ENCODE assay signal across 36 mouse cellular contexts in the genomic region with DNA sequence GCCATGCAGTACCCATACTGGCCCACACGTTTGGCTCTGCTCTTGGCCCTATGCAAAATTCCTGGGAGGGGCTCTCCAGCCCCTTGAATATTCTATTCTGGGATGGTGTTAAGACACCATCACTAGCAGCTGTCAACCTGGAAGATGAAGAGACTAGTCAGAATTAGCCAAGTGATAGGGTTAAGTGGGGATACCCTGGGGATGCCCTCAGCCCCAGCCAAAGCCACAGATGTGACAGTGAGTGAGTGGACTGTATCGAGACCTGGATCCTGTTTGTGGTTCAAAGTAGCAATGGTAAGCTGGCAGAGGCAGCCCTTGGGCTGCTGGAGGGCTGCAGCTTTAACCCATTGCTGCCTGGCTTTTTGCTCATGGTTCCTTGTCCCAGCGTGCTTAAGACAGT. TPM values are rescaled to one million over a fixed set of nuclear protein-coding genes. Genes with fewer than 3 reads are reported as not detected.
"Had no signal": no experiment of that assay in that cellular context is flagged by ENCODE, and none has a peak within 500 bp of the region (broad histone marks: within the 10 kb centered on the region; RNA-seq: fewer than 3 reads in every experiment).

No protein-coding gene starts in this region.

- H3K9ac ChIP-seq: heart, embryonic 12.5 days; hindbrain, embryonic 13.5 days; hindbrain, embryonic 15.5 days; kidney, embryonic 15.5 days; limb, embryonic 13.5 days; limb, embryonic 15.5 days; liver, embryonic 12.5 days; liver, embryonic 14.5 days had no signal

- H3K9me3 ChIP-seq: heart, embryonic 12.5 days; hindbrain, embryonic 13.5 days; hindbrain, embryonic 15.5 days; kidney, embryonic 15.5 days; limb, embryonic 13.5 days; limb, embryonic 15.5 days; liver, embryonic 12.5 days had no signal

- H3K4me2 ChIP-seq: heart, embryonic 12.5 days; hindbrain, embryonic 13.5 days; hindbrain, embryonic 15.5 days; kidney, embryonic 15.5 days; limb, embryonic 13.5 days; limb, embryonic 15.5 days; liver, embryonic 12.5 days had no signal

- ATAC-seq: hindbrain, postnatal 0 days; intestine, embryonic 16.5 days; liver, embryonic 12.5 days had no signal

- H3K27ac ChIP-seq: hindbrain, embryonic 13.5 days; hindbrain, embryonic 15.5 days; hindbrain, postnatal 0 days; kidney, embryonic 15.5 days; kidney, postnatal 0 days; limb, embryonic 13.5 days; limb, embryonic 15.5 days; liver, embryonic 12.5 days; liver, embryonic 14.5 days had no signal

- H3K27me3 ChIP-seq: hindbrain, embryonic 13.5 days; hindbrain, embryonic 15.5 days; kidney, embryonic 15.5 days; limb, embryonic 13.5 days; limb, embryonic 15.5 days had no signal

- H3K36me3 ChIP-seq: heart, embryonic 12.5 days; hindbrain, embryonic 13.5 days; hindbrain, embryonic 15.5 days; kidney, embryonic 15.5 days; limb, embryonic 13.5 days; limb, embryonic 15.5 days; liver, embryonic 12.5 days had no signal

- DNase-seq: gastrocnemius, postnatal 14 days; gastrocnemius, postnatal 36 days; heart, adult 11 months; kidney, adult 11 months; kidney, adult 2 months; kidney, adult 9 months; kidney, postnatal 14 days; kidney, postnatal 36 days; layer of hippocampus, adult 9-11 months; layer of hippocampus, postnatal 36 days; left cerebral cortex, postnatal 4 days; lung, adult 18-20 months had no signal

- H3K4me1 ChIP-seq: hindbrain, embryonic 13.5 days; hindbrain, embryonic 15.5 days; kidney, embryonic 15.5 days; limb, embryonic 13.5 days; limb, embryonic 15.5 days had no signal

- H3K4me3 ChIP-seq: heart, embryonic 12.5 days; hindbrain, embryonic 13.5 days; hindbrain, embryonic 15.5 days; kidney, embryonic 15.5 days; limb, embryonic 13.5 days; limb, embryonic 15.5 days; liver, embryonic 12.5 days had no signal

RNA-seq across cellular contexts. Expression of a gene that starts 23.8 kb away (rescaled TPM):
- total RNA-seq: gastrocnemius, adult 18-20 months; gastrocnemius, postnatal 14 days; gastrocnemius, postnatal 36 days; hematopoietic stem cell, adult 5-6 weeks; hindbrain, postnatal 0 days; layer of hippocampus, adult 18-20 months; layer of hippocampus, adult 8-10 months; layer of hippocampus, postnatal 14 days; layer of hippocampus, postnatal 36 days; left cerebral cortex, adult 18-20 months; left cerebral cortex, postnatal 10 days; left cerebral cortex, postnatal 4 days; liver, adult 2 months had no signal
- polyA plus RNA-seq: hindbrain, embryonic 13.5 days; intestine, embryonic 14.5 days; kidney, adult 2 months; large intestine, adult 2 months; limb, embryonic 11.5 days; limb, embryonic 13.5 days; limb, embryonic 15.5 days; liver, adult 2 months; liver, embryonic 12.5 days; liver, embryonic 14.5 days; liver, embryonic 16.5 days had no signal

RNA-seq across cellular contexts. Expression of a gene that starts 50.7 kb away (rescaled TPM):
- total RNA-seq: heart, postnatal 25 days; liver, adult 2 months had no signal
- polyA plus RNA-seq: intestine, embryonic 14.5 days; kidney, postnatal 0 days; liver, embryonic 14.5 days had no signal
